Mouse (Mus musculus) midbrain, embryonic 10.5 days (tissue): Measurements from ENCODE around the gene Mlec. TPM values are rescaled to one million over a fixed set of nuclear protein-coding genes. Genes with fewer than 3 reads are reported as not detected.
"Not testable (repeated sequence)": the region's sequence is repeated elsewhere in the genome, so short reads cannot be mapped to it uniquely, and the experiment has no call there.

ENCODE experiments used
- DNase-seq: peaks from one replicate; pipeline ENCODE4 v3.0.0-alpha.2; 2017; ENCODE audit warnings: low spot score
- H3K27ac ChIP-seq: fragments of 300-500 bp; sonication (generic); replicated peaks from 2 replicates; pipeline ENCODE4 v1.5.1; 2016; ENCODE audit warnings: mild to moderate bottlenecking
- H3K27me3 ChIP-seq: fragments of 300-500 bp; sonication (generic); 2 replicates; pipeline ENCODE4 v1.6.1; 2016; ENCODE audit warnings: low read depth, mild to moderate bottlenecking; ENCODE audit not compliant: poor library complexity, severe bottlenecking
- H3K36me3 ChIP-seq: fragments of 300-500 bp; sonication (generic); 2 replicates; pipeline ENCODE4 v1.6.1; 2016; ENCODE audit warnings: mild to moderate bottlenecking, moderate library complexity
- H3K4me1 ChIP-seq: fragments of 300-500 bp; sonication (generic); 2 replicates; pipeline ENCODE4 v1.6.1; 2016
- H3K4me3 ChIP-seq: fragments of 300-500 bp; sonication (generic); 2 replicates; pipeline ENCODE4 v1.5.1; 2016; ENCODE audit warnings: mild to moderate bottlenecking, moderate library complexity
- H3K9me3 ChIP-seq: fragments of 300-500 bp; sonication (generic); replicated peaks from 2 replicates; pipeline ENCODE4 v1.6.1; 2016; ENCODE audit warnings: mild to moderate bottlenecking
- WGBS: fragments of 180-500 bp; shearing (Covaris S2); methylation state at CpG from one replicate; pipeline ENCODE4 v1.1.7; 2016; 5-methylcytosine and 5-hydroxymethylcytosine counted together
- polyA plus RNA-seq: library from polyadenylated mRNA; unstranded; fragments of >200 nt; fragmentation: Nextera tagmentation; extraction: Ambion mirVana; gene quantifications from 2 replicates; pipeline ENCODE4 v1.2.1, GENCODE M21; 2016

The Mlec gene
- polyA plus RNA-seq, 1 experiment from 2014 or later: 69.5 TPM

DNA sequence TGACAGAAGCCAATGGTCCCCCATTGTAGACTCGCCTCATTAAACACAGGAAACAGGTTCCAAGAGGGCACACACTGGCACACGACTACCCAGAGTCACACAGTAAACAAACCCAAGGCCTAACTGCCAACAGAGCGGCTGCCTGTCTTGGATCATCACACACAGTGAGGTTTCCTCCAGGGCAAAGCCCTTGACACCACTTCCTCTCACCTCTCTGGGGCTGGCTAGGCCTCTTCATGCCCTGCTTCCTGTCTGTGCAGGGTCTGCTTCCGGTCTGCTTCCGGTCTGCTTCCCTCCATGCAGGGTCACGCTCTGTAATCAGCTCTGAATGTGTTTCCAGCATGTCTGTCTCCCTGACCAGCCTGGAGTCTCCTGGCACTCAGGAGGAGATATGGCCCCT, 9.4 kb upstream of the Mlec start:
- 86% methylated on average over 6 of the region's 6 CpGs for WGBS
- Histone ChIP-seq H3K4me3 (no peak overlapping the region), H3K9me3 (no peaks in the 10 kb centered on the region), H3K27me3 (no peaks in the 10 kb centered on the region; the same call in 1 of the 2 replicates), H3K27ac (0 out of 2 replicates have a peak overlapping the region, but pooled peaks have one; percentile 14), H3K4me1 (peaks cover 20% of the 10 kb centered on the region), H3K36me3 (no peaks in the 10 kb centered on the region)
- DNase-seq: no peak

DNA sequence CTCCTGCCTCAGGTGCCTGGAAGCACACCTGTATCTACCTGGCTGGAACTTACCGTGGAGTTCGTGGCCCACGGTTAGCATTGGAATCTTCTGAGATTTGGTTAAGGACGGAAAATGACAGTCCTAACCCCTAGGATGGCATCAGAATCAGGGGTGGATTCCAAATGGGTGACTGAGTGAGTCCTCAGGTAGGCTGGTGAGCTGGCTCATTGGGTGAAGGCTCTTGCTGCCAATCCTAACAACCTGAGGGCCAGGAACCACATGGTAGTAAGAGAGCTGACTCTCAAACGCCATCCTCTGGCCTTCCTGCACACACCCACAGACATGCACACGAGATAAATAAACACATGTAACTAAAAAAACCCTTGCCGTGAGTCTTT, 8.8 kb upstream of the Mlec start:
- Histone ChIP-seq H3K27me3 (no peaks in the 10 kb centered on the region; the same call in 1 of the 2 replicates), H3K4me3 (no peak overlapping the region), H3K36me3 (no peaks in the 10 kb centered on the region), H3K9me3 (no peaks in the 10 kb centered on the region), H3K27ac (no peak overlapping the region; the same call in 1 of the 2 replicates), H3K4me1 (peaks cover 20% of the 10 kb centered on the region)
- no peak for DNase-seq
- 86% methylated on average over 7 of the region's 7 CpGs for WGBS

DNA sequence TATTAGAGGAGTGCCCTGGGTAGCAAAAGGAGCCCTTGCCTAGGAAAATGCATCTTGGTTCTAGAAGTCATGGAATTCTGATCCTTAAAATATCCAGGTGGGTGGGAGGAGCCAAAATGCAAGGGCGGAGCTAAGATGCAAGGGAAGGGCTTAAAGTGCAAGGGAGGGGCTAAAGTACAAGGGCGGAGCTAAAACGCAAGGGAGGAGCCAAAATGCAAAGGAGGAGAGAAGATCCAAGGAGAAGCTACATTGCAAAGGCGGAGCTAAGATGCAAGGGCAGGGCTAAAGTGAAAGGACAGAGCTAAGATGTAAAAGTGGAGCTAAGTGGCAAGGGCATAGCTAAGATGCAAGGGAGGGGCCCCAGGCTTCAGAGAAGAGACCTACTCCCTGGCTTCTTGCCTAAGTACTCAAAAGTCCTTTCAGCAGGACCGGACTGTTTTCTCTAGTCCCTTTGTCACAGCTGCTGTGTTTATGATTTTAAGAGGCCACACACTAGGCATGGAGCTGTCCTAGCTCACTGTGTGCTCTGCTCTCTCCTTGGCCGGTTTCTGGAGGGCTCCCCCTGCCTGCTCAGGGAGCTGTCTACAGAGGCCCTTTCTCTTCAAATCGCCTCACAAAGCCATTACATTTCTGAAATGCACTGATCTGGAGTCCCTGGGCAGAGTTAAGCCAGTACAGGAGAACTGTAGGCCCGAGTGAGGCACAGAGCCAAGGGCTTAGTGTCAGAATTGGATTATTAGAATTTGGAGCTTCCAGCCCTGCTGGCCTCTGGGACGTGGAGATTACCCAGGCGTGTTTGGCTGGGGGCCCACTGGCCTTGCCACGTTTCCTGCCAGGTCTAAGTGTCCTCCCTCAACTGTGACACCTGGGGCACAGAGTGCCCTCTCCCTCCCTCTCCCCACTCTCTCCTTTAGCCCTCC, 8.2 kb upstream of the Mlec start:
- Histone ChIP-seq H3K9me3 (no peaks in the 10 kb centered on the region), H3K4me3 (no peak overlapping the region), H3K36me3 (no peaks in the 10 kb centered on the region), H3K27me3 (no peaks in the 10 kb centered on the region; the same call in 1 of the 2 replicates), H3K4me1 (peaks cover 23% of the 10 kb centered on the region), H3K27ac (no peak overlapping the region; the same call in 1 of the 2 replicates)
- 58% methylated on average over 11 of the region's 11 CpGs for WGBS
- DNase-seq: no peak

DNA sequence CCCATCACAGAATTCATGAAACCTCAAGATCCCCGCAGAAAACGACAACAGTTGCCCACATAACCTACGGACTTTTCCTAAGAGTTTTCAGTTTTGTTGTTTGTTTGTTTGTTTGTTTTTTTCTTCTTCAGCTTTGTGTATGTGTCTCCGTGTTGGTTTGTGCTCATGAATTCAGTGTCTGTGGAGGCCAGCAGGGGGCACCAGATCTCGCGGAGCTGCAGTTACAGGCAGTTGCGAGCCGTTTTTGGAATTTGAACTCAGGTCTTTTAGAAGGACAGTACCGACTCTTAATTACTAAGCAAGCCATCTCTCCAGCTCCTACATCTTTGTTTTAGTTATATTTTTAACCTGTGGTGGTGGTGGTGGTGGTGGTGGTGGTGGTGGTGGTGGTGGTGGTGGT, 7.4 kb upstream of the Mlec start:
- H3K36me3 ChIP-seq: no peaks in the 10 kb centered on the region
- WGBS: 64% methylated on average over 9 of the region's 9 CpGs
- H3K9me3 ChIP-seq: no peaks in the 10 kb centered on the region
- no peak overlapping the region for H3K4me3 ChIP-seq
- H3K27ac ChIP-seq: no peak overlapping the region
- no peak for DNase-seq
- H3K4me1 ChIP-seq: peaks cover 23% of the 10 kb centered on the region
- H3K27me3 ChIP-seq: no peaks in the 10 kb centered on the region; the same call in 1 of the 2 replicates

DNA sequence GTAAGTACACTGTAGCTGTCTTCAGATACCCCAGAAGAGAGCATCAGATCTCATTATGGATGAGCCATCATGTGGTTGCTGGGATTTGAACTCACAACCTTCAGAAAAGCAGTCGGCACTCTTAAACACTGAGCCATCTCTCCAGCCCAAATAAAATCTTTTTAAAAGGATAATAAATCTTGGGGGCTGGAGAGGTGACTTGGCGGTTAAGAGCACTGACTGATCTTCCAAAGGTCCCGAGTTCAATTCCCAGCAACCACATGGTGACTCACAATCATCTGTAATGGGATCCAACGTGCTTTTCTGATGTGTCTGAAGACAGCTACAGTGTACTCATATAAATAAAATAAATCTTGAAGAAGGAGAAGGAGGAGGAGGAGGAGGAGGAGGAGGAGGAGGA, 6.5 kb upstream of the Mlec start:
- H3K9me3 ChIP-seq, DNase-seq, H3K27ac ChIP-seq, H3K27me3 ChIP-seq, H3K36me3 ChIP-seq, H3K4me3 ChIP-seq: not testable (repeated sequence)
- WGBS: 85% methylated on average over 4 of the region's 4 CpGs
- H3K4me1 ChIP-seq: peaks cover 26% of the 10 kb centered on the region

DNA sequence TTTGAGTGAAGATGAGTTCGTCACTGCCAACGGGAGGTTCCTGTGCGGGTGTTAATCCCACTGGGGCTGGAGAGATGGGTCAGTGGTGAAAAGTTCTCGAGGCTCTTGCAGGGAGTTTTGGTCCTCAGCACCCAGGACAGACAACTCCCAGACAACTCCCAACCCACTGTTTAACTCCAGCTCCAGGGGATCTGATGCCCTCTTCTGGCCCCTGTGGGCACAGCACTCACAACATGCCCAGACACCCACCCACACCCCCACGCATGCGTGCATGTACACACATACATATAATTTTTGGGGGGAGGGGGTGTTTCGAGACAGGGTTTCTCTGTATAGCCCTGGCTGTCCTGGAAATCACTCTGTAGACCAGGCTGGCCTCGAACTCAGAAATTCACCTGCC, 5.6 kb upstream of the Mlec start:
- no peak overlapping the region for H3K4me3 ChIP-seq
- WGBS: 42% methylated on average over 8 of the region's 8 CpGs
- H3K4me1 ChIP-seq: peaks cover 28% of the 10 kb centered on the region
- no peaks in the 10 kb centered on the region for H3K9me3 ChIP-seq
- H3K36me3 ChIP-seq: no peaks in the 10 kb centered on the region
- DNase-seq: peak; percentile 49
- H3K27ac ChIP-seq: no peak overlapping the region
- H3K27me3 ChIP-seq: no peaks in the 10 kb centered on the region

DNA sequence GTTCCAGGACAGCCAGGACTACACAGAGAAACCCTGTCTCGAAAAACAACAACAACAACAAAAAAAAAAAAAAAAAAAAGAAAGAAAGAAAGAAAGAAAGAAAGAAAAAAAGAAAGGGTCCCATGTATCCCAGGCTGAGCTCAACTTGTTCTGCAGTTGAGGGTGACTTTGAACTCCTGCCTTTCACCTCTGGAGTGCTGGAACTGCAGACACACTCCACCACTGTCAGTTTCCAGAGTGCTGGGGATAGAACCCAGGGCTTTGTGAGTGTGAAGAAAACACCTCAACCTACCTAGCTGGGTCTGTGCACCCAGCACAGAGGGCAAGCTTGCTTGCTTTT, 3.9 kb upstream of the Mlec start:
- not testable (repeated sequence) for DNase-seq, H3K9me3 ChIP-seq, H3K27me3 ChIP-seq, H3K36me3 ChIP-seq, H3K27ac ChIP-seq, H3K4me3 ChIP-seq
- H3K4me1 ChIP-seq: peaks cover 39% of the 10 kb centered on the region
- 92% methylated on average over 1 of the region's 1 CpGs for WGBS

DNA sequence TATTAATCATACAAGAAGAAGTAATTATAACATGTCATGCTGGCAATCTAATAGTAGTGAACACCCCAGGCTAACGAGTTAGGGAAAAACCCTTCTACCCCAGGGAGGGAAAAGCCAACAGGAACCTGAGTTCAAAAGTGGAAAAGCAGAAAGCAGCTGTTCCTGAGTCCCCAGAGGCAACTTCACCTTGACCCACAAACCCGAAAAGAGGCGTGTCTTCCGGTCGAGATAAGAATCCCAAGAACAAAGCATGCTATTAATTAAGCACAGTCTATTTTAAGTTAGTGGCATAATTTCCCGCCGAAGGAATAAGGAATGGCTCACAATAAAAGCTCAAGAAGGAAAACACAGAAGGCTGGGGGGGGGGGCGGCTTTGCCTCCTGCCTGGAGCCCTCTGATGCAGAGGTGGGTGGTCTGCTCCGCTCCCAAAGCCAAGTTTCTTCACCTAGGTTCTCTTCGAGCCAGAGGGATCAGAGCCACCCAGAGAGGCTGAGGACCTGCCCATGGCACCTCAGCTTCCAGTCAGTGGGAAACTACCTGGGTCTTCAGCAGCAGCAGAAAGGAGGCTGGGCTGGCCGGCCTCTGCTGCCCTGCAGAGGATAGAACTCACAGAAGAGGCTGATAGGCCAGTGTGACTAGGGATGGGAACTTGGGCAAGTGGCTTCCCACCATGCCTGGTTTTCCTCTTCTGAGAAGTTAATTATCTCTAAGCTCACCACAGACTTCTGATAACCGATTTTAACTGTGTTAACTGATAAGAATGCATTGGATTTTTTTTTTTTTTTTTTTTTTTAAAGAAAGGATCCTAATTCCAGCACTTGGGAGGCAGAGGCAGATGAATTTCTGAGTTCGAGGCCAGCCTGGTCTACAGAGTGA, 3.3 kb upstream of the Mlec start:
- Histone ChIP-seq H3K4me3 (no peak overlapping the region), H3K36me3 (no peaks in the 10 kb centered on the region), H3K9me3 (no peaks in the 10 kb centered on the region), H3K4me1 (peaks cover 40% of the 10 kb centered on the region), H3K27ac (no peak overlapping the region), H3K27me3 (no peaks in the 10 kb centered on the region)
- WGBS: 69% methylated on average over 13 of the region's 13 CpGs
- DNase-seq: no peak

DNA sequence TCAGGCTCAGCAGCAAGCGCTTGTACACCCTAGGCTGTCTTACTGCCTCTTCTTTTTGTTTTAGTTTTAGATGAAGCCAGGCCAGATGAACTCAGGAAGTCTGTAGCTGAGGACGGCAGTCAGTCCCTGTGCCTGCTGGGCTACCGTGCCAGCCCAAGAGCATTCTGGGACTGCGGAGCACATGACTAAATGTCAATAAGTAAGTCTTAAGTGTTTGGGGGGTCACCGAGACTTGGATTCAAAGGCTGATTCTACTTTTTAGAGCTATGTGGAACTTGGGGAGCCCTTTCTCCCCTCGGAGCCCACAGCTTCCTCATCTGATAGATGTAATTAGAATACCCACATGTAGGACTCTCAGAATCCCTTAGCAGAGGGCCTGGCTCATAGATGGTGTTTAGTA, 2.7 kb upstream of the Mlec start:
- DNase-seq: no peak
- Histone ChIP-seq H3K4me3 (no peak overlapping the region), H3K27me3 (no peaks in the 10 kb centered on the region), H3K4me1 (peaks cover 42% of the 10 kb centered on the region), H3K36me3 (peaks cover 5% of the 10 kb centered on the region; the same call in 1 of the 2 replicates), H3K9me3 (no peaks in the 10 kb centered on the region), H3K27ac (no peak overlapping the region)
- WGBS: 87% methylated on average over 6 of the region's 6 CpGs

DNA sequence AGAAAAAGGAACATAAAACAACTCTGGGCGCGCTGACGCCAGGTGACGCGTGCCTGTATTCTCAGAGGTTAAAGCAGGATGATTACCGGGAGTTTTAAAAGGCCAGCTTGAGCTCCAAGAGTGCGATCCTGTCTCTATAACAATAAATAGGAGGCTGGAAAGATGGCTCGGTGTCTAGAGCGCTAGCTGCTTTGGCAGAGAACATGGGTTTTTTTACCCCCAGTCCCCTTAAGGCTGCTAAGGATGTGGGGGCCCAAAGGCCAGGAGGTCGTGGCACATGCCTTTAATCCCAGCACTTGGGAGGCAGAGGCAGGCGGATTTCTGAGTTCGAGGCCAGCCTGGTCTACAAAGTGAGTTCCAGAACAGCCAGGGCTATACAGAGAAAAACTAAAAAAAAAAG, 1.2 kb upstream of the Mlec start:
- peaks cover 56% of the 10 kb centered on the region for H3K4me1 ChIP-seq
- no peak for DNase-seq
- WGBS: 43% methylated on average over 12 of the region's 12 CpGs
- peak overlapping the region; percentile 93 for H3K4me3 ChIP-seq
- H3K9me3 ChIP-seq: no peaks in the 10 kb centered on the region
- H3K27ac ChIP-seq: peak overlapping the region; percentile 98
- H3K36me3 ChIP-seq: peaks cover 8% of the 10 kb centered on the region; the same call in 1 of the 2 replicates
- no peaks in the 10 kb centered on the region for H3K27me3 ChIP-seq

DNA sequence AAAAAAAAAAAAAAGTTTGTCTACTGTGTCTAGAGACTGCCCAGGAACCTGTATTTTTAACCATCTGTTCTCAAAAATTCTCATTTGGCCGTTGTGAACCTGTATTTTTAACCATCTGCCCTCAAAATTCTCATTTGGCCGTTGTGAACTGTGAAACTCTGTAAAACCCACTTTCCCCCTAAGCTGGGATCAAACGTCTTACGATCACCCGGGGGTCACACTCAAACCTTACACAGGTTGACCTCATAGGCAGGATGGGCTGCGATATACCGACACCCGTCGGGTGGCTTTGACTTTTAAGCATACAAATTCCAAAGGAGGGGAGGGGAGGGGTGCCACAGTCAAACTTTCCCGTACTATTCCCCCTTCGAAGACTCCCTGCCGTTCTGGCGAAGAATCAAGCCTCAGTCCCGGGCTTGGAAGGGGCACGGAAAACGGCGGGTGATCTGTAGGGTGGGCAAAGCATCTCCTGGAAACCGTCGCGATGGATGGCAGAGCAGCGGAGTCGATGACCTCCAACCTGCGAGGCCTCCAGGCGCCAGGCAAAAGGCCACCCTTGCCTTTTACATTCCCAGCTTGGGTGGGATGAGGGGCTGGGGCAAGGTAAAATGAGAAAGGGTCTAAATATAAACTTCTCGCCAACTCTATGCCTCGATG, 918 bp downstream of the Mlec start:
- peak overlapping the region; percentile 98 for H3K27ac ChIP-seq

DNA sequence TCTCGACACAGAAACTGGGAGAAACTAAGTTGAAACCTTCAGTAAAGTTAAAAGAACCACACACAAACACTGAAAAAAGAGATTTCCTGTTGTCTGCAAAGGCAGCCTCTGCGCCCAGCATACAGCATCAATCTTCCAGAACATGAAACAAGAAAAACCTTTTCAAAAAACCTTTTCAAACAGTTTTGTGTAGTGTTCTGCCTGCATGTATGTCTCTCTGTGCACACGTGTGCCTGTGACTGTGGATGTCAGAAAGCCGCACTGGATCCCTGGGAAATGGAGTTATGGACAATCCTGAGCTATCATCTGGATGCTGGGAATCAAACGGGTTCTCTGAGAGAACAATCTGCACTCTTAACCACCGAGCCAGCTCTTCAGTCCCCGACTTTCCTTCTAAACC, 1.6 kb downstream of the Mlec start:
- H3K4me1 ChIP-seq: peaks cover 71% of the 10 kb centered on the region
- no peak for DNase-seq
- 72% methylated on average over 7 of the region's 7 CpGs for WGBS
- H3K27ac ChIP-seq: no peak overlapping the region
- H3K27me3 ChIP-seq: no peaks in the 10 kb centered on the region
- H3K4me3 ChIP-seq: peak overlapping the region; percentile 93
- no peaks in the 10 kb centered on the region for H3K9me3 ChIP-seq
- H3K36me3 ChIP-seq: peaks cover 30% of the 10 kb centered on the region

More for the DNA sequence above, 918 bp downstream of the Mlec start:
- 4% methylated on average over 26 of the region's 26 CpGs for WGBS
- Histone ChIP-seq H3K27me3 (no peaks in the 10 kb centered on the region), H3K36me3 (peaks cover 25% of the 10 kb centered on the region), H3K4me1 (peaks cover 71% of the 10 kb centered on the region), H3K9me3 (no peaks in the 10 kb centered on the region), H3K4me3 (peak overlapping the region; percentile 93)
- peak; percentile 51 for DNase-seq
